Mouse (Mus musculus): ENCODE results near the gene Olfr766-ps1.
A peak's percentile ranks its signal among the peaks of the same experiment; 100 is the strongest.
"Not testable (repeated sequence)": the region's sequence is repeated elsewhere in the genome, so short reads cannot be mapped to it uniquely, and the experiment has no call there.

The Olfr766-ps1 gene

DNA sequence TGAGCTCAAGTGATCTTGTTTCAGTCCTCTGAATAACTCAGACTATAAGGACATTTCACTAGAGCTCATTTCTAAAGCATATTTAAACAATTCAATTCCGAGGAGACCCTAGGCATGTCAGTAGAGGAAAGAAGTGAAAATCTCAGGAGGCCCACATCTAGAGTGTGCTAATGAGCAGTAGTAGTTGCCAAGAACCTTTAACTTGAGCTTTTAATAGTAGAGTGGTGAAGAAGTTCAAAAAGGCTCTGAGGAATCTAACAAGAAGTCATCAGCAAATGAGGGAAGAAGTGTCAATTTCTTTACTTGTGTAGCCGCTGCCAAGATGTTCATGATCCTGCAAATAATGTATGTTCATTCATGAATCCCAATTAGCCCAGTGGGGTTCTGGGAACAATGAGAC, at the start of gene Olfr766-ps1:
Olfr766-ps1 (minus strand) TSS at position 101 of the 400 bp plus-strand sequence.
- no peak for DNase-seq

DNA sequence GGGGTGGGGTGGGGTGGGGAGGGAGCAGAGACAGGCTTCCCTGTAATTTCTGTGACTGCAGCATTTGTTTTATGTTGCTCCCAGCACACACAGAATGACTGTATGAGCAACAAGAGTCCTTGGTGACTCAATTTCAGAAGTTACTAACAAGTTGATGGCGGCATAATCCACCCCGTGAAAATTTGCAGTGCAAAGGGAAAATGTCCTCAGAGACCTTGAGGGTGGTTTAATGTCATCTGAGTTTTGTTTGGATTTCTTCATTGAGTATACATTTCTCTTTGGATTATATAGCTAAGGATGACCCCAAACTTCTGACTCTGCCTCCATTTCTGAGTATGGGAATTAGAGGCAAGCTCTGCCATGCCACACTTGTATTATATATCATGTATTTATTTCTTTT, 49.0 kb upstream of the Olfr766-ps1 start, which contains the start of gene Olfr769:
Olfr769 (minus strand) TSS at position 101 of the 400 bp plus-strand sequence.
- DNase-seq = no peak

DNA sequence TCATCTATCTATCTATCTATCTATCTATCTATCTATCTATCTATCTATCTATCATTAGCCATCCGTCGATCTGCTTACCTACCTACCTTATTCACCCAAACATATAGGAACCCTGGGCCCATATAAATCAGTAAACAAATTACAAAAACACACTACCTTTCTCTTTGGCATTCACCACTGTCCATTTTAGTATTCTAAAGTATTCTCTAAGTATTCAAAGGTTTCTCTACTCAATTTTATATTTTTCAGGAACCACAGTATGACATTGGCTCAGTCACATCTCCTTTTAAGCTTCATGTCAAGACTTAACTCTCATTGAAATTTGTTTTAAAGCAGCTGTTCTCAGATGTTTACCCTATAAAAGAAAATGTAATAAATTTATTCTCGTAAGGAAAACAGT, 46.4 kb upstream of the Olfr766-ps1 start:
- DNase-seq = no peak

DNA sequence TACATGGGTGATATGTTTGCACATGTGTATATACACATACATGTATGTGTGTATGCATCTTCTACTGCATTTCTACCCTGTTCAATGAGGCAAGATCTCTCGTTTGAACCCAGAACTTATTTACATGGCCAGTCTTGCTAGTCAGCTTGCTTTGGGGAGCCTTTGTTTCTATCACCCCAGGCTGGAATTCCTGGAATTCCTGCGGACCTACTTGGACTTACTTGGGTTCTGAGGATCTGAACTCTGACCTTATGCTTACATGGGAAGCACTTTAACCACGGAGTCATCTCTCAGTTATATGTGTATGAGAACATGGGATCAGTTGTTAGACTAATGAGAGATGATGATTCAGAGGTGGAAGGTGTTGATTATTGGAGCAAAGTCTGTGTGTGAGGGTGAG, 32.5 kb upstream of the Olfr766-ps1 start:
- no peak for DNase-seq

DNA sequence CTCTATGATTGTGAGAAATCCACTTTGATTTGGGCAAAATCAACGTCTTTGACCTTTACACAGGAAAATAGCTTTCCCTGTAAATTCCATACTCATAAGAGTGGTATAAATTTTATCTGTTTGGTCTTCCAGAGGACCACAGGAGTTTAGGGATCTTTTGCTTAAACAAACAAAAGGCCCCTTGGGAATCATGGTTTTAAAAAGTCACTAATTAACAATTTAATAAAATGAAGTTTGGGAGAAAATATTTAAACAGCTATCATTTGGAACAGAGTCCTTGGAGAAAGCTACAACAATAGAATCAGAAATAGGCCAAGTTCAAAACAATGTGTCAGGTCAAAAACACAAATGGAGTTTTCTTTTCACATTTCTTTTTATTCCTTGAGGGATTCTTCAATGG, 30.5 kb upstream of the Olfr766-ps1 start, which contains the start of gene Olfr768:
Olfr768 (minus strand) TSS at position 101 of the 400 bp plus-strand sequence.
- DNase-seq = no peak

DNA sequence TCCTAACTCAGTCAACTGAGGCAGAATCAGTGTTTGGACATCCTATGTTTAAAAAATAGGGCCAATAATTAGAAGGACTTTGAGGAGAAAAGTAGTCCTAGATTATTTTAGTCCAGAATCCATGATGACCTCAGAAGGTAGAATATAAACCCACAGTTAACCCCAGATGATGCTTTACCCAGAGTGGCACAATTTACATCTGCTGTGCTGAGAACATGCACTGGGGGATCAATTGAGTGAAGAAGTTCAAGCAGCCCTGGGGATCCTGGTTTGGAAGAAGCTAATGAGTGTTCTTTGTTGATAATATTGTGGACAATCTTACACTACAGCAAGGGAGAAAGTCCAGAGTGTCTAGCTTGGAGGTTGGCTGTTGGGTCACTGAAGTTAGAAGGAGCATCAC, 14.0 kb upstream of the Olfr766-ps1 start, which contains the start of gene Olfr767:
Olfr767 (minus strand) TSS at position 101 of the 400 bp plus-strand sequence.
- DNase-seq = not testable (repeated sequence)

DNA sequence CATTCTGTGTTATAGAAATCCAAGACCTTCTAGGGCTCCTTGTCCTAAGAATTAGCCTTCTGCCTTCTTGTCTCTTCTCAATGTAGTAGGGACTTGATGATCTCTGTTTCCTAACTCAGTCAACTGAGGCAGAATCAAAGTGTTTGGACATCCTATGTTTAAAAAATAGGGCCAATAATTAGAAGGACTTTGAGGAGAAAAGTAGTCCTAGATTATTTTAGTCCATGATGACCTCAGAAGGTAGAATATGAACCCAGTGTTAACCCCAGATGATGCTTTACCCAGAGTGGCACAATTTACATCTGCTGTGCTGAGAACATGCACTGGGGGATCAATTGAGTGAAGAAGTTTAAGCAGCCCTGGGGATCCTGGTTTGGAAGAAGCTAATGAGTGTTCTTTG, 18.9 kb downstream of the Olfr766-ps1 start, which contains the start of gene Olfr765:
Olfr765 (minus strand) TSS at position 101 of the 400 bp plus-strand sequence.
- not testable (repeated sequence) for DNase-seq

- no peak for DNase-seq
Measured at GRCm38 (mm10) chr10:129039796-129040195, 29.0 kb downstream of the Olfr766-ps1 start, which contains the start of gene Olfr764-ps1. TSS of gene Olfr764-ps1 (minus strand) at chr10:129039896.

DNA sequence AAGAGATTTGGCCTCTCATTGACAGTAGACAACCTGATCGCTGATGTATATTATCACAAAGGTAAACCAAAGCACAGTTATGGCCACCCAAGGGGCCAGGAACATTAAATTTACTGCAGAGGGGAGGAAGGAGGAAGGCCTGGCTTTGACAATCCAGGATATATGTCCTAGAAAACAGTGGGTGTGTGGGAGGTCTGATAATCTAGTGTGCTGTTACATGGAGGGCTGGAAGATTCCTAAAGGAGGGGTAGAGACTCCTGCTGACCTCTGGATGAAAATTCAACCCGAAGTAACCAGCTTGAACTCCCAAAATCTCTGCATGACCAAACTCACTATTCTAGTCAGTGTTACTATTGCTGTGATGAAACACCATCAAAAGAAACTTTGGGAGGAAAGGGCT, 40.4 kb downstream of the Olfr766-ps1 start:
- DNase-seq = no peak

DNA sequence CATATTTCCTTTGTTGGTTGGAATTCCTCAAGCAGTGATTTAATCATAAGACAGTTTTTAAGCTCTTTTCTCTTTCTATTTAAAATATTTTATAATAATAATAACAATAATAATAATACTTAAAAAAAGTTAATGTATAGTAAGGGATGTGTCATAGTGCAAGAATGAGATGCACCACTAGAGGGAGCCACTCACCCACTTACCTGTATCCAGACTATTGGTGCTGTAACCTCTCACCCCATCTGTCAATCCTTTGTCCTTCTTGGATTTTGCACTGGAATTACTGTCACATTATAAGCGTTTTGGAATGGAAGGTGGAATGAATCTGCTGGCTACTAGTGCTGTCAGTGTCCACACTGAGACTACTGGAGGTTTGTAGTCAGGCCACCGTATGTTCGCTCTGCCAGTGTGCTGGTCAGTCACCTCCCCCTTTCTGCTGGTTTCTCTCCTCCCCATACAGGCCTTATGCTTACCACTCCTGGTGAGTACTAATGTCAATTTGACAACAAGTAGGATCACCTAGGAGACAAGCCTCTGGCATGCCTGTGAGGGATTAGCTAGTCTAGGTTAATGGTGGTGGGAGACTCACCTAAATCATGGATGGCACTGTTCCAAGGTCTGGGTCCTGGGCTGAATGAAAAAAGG, 42.6 kb downstream of the Olfr766-ps1 start:
- peak; percentile 36 for DNase-seq

DNA sequence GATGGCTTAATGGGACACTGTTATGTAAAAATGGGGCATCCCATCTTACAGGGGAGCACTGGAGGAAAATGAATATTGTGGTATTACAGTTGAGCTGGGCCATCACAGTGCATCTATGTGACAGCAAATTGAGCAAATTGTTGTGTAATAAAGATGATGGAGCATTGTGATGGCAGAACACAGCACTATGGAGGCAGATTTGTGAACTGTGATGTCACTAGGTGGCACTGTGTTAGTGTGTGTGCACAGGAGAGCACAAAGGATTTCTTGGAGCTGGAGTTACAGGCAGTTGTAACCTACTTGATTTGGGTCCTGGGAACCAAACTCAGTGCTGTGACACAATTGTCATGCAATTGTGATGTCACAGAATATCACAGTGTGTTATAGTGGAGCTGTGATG, 45.5 kb downstream of the Olfr766-ps1 start:
- DNase-seq = no peak

DNA sequence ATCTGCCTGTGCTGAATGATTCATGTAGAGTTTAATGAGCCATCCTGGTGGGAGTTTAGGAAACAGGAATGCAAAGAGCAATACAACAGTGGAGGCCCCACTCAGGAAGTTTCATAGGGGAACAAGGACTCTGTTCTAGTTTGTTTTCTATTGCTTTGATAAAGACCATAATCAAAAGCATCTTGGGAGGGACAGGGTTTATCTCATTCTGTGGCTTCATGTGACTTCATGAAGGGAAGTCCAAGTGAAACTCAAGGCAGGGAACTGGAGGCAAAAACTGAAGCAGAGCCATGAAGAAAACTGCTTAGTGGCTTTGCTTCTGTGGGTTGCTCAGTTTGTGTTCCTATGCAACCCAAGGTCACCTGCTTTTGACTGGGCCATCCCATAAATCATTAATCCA, 54.3 kb downstream of the Olfr766-ps1 start:
- DNase-seq = no peak

All from thymus, postnatal 25 days (tissue).